Mouse (Mus musculus) NIH3T3 (cell line): ENCODE data around the gene Ubtd2.

Experiments used
- DNase-seq: peaks from one replicate; pipeline ENCODE4 v3.0.0-alpha.2; 2012; ENCODE audit warnings: low read depth

Gene Ubtd2

GRCm38 (mm10) chr11:32454800-32455506 lies at the start of gene Ubtd2:
Ubtd2 (plus strand) TSS chr11:32455370.
- DNase-seq, result peak; percentile 97

GRCm38 (mm10) chr11:32407863-32408262 lies 47.3 kb upstream of the Ubtd2 start:
- DNase-seq, result no peak

- no peak for DNase-seq
Observed at GRCm38 (mm10) chr11:32409052-32409451, 46.1 kb upstream of the Ubtd2 start.

GRCm38 (mm10) chr11:32409823-32410562 lies 45.2 kb upstream of the Ubtd2 start:
- no peak for DNase-seq

GRCm38 (mm10) chr11:32420001-32420400 lies 35.2 kb upstream of the Ubtd2 start:
- no peak for DNase-seq

GRCm38 (mm10) chr11:32423311-32423710 lies 31.9 kb upstream of the Ubtd2 start:
- DNase-seq, result no peak

- no peak for DNase-seq
Observed at GRCm38 (mm10) chr11:32424600-32424999, 30.6 kb upstream of the Ubtd2 start.

GRCm38 (mm10) chr11:32425043-32425658 lies 30.0 kb upstream of the Ubtd2 start:
- no peak for DNase-seq

GRCm38 (mm10) chr11:32427537-32427936 lies 27.6 kb upstream of the Ubtd2 start:
- DNase-seq, result no peak

GRCm38 (mm10) chr11:32435410-32436060 lies 19.6 kb upstream of the Ubtd2 start:
- peak; percentile 96 for DNase-seq

- no peak for DNase-seq
Observed at GRCm38 (mm10) chr11:32442576-32442975, 12.6 kb upstream of the Ubtd2 start.

- no peak for DNase-seq
Observed at GRCm38 (mm10) chr11:32444266-32444665, 10.9 kb upstream of the Ubtd2 start.

GRCm38 (mm10) chr11:32445135-32445534 lies 10.0 kb upstream of the Ubtd2 start:
- DNase-seq, result no peak

- DNase-seq, result no peak
Observed at GRCm38 (mm10) chr11:32445637-32446226, 9.4 kb upstream of the Ubtd2 start.

GRCm38 (mm10) chr11:32450216-32450615 lies 5.0 kb upstream of the Ubtd2 start:
- peak; percentile 74 for DNase-seq

- peak; percentile 29 for DNase-seq
Observed at GRCm38 (mm10) chr11:32451306-32451705, 3.9 kb upstream of the Ubtd2 start.

- DNase-seq, result no peak
Observed at GRCm38 (mm10) chr11:32452745-32453144, 2.4 kb upstream of the Ubtd2 start.

GRCm38 (mm10) chr11:32453353-32453915 lies 1.7 kb upstream of the Ubtd2 start:
- no peak for DNase-seq

GRCm38 (mm10) chr11:32454231-32454799 lies 855 bp upstream of the Ubtd2 start:
- peak; percentile 64 for DNase-seq

GRCm38 (mm10) chr11:32455507-32456141 lies 454 bp downstream of the Ubtd2 start:
- DNase-seq, result peak; percentile 73

- DNase-seq, result peak; percentile 7
Observed at GRCm38 (mm10) chr11:32456356-32456755, 1.2 kb downstream of the Ubtd2 start.
